Mouse (Mus musculus): ENCODE measurements around the gene Rnf8.

The Rnf8 gene

DNA sequence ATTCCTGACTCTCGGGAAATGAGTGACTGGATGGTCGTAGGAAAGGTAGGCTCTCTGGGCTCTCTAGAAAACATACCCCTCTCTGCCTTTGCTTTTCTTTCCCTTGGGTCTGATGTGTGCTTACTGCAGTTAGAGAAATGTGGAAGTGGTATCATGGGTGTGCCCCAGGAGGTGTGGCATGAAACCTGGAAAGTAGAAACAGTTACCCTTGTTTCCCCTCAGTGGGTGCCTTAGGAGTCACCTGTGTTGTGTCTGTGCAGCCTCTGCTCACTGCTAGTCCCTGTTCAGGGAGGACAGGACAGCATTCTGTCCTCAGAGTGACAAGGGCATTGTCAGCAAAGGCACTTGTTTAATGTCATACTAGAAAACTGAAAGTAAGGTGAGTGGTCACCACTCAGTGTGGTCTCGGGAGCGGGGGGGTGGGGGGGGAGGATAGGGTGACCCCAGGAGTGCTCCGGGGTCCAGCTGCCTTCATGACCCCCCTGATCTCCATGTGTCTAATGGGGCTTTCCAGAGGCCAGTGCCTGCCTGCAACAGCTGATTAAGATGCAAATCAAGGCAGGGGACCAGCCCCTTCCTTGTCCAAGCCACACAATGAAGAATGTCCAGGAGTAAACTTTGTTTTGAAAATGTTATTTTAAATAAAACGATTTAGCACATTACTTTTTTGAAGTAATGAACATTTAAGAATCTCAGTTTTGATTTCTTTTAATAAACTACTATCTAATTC, 64.6 kb downstream of the Rnf8 start:
- DNase-seq (ENCODE audit: extremely low spot score, low read depth, low spot score) = no peak

DNA sequence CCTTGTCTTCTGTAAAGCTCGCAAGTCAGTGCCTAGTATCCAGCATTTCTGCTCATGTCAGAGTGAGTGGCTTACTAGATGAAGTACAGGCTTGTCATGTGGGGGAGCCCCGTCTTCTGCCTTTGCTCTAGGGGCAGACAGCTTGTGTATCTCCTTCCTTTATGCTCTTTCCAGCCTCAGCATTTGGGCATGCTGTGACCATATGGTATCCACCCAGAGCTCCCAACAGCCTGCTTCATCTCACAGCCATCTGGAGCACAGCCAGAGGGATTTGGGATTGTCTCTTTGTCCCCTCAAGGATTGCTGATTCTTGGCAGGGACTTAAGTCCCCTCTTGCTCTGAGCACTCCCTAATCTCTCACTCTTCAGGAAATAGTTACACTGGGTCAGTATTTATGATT, 65.6 kb downstream of the Rnf8 start:
- DNase-seq (ENCODE audit: extremely low spot score, low read depth, low spot score) = no peak

DNA sequence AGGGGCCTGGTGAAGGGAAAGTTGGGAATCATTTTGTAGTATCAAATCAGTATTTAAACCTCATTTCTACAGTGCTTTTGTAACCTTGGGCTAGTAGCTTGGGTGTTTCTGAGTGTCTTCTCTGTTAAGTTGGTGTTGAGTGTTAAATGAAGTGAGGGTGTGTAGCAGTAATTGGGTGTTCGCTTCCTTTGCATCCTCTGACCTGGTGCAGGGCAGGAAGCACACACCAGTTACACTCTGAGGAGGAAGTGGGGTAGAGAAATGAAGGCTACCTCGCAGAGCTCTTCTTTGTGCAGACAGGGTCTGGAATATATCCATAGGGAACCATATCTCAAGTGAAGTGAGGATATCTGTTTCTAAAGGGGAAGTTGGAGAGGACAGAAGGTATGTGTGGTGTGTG, 66.3 kb downstream of the Rnf8 start:
- DNase-seq (ENCODE audit: extremely low spot score, low read depth, low spot score) = no peak

DNA sequence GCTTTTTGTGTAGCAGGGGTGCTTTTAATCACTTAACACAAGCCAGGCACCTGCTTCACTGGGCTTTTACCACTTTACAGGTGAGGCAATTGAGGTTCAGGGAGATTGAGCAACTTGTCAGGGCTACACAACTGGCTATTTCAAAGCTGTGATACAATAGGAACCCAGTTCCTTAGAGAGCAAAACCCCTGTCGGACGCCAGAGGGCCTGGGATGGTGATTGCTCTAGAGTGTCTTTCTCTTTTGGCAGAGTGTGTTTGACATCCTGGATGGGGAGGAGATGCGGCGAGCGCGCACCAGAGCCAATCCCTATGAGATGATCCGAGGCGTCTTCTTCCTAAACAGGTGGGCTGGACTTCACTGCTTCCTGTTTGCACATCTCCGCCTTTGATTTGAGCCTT, 67.1 kb downstream of the Rnf8 start:
- DNase-seq (ENCODE audit: extremely low spot score, low read depth, low spot score) = no peak

DNA sequence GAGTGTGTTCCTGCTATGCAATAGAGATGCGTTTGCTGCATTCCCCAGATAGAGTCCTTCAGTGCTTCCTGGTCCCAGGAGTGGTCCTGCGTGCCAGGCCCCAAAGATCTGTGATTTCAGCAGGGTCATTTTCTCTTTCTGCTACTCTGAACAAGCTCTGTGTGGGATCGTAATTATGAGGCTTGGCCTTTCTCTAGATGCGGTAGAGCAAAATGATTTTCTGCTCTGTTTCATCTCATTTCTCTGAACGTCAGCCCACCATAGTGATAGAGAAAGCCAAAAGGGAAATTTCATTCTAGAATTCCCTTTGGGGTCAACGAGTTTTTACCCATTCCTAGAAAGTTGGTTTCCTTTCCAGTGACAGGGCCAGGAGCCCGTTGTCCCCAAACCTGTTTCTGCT, 67.7 kb downstream of the Rnf8 start:
- no peak for DNase-seq (ENCODE audit: extremely low spot score, low read depth, low spot score)

DNA sequence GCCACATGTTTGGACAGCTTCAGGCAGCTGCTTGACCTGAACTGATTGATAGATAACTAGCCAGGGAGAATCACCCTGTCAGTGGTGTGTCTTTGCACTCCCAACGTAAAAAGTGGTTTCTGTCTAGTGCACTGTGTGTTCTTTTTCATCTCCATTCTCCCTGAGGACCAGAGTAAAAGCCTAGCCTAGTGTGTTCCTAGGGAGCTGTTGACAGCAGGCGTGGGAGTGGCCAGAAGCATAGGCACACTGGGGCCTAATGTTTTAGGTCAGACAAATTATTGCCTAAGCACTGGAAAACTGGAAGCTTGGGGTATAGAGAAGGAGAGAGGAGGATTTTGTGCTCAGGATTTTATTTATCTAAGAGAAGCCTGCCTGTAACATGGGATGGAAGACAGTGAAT, 68.5 kb downstream of the Rnf8 start:
- DNase-seq (ENCODE audit: extremely low spot score, low read depth, low spot score) = no peak

DNA sequence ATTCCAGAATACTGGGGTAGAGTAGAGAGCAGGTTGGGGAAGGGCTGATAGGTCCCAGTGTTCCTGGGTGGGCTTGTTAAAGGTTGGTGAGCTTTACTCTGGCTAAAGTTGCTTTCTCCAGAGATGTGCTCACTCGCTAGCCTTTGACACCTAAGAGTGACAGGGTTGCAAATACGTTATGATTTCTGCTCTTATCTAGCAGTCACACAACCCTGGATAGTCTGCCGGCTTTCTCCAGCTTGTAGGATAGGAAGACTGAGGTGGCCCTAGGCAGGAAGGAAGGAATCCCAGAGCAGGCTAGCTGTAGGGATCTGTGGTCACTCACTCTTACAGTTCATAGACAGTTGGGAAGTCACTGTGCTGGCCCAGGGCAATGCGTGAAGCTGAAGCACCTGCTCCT, 69.7 kb downstream of the Rnf8 start:
- no peak for DNase-seq (ENCODE audit: extremely low spot score, low read depth, low spot score)

DNA sequence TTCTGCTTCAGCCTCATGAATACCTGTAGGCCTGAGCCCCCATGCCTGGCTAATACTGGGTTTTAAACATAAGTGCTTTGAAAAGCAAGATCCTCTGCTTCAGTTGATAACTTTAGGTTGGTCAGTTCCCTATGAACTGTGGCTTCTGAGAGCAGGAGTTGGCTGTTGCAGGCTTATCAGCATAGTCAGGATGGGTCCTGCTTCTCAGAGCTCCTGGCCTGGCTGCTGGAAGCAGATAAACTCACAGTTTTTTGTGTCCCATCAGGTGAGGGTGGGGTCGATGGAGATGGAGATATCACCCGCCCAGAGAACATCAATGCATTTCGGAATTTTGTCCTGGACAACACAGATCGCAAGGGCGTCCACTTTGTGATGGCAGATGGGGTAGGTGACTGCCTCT, 72.2 kb downstream of the Rnf8 start:
- DNase-seq (ENCODE audit: extremely low spot score, low read depth, low spot score) = no peak

DNA sequence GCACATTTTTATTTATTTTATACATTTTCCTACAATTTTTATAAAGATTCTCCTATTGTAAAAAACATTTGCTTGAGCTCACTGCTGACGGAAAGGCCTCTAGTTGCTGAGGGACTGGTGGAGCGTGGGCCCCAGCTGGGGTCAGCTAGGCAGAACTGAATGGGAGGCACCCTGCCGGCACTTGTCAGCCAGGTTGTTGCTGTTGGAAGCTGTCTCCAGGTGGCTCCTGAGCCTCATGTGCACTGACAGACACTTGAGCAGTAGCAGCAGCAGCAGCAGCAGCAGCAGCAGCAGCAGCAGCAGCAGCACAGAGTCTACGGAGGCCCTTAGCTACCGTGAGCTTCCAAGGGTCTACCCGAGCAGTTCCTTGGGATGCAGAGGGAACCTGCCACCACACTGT, 72.8 kb downstream of the Rnf8 start:
- no peak for DNase-seq (ENCODE audit: extremely low spot score, low read depth, low spot score)

DNA sequence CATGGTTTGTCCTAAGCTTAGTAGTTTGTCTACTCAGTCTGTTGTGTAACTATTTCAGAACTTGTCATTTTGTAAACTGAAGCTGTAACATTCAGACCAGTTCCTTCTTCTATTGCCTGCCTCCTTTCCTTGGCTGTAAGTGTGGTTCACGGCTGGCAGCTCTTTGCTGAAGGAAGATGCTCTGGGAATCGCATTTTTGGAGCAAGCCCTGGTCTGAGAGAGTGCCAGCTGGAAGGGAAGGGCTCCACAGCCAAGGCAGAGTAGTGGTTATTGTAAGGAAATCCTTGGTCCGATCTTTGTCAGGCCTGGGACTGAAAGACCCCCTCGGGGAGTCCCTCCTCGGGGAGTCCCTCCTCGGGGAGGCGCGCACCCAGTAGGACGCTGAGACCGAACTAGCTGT, 74.0 kb downstream of the Rnf8 start:
- DNase-seq (ENCODE audit: extremely low spot score, low read depth, low spot score) = no peak

DNA sequence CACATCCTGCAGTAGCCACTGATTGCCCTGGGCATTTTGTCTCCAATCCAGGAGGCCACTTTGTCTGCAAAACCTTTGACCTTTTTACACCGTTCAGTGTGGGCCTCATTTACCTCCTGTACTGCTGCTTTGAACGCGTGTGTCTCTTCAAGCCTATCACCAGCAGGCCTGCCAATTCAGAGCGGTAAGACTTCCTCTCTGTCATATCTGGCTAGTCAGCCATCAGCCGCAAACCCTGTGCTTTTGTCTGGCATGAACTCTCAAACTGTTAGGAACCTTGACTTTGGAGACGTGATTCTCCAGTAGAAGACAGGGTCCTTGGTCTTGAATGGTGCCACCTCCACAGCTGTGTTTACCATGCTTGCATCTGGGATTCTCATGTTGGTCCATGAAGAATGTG, 75.7 kb downstream of the Rnf8 start:
- DNase-seq (ENCODE audit: extremely low spot score, low read depth, low spot score) = no peak

DNA sequence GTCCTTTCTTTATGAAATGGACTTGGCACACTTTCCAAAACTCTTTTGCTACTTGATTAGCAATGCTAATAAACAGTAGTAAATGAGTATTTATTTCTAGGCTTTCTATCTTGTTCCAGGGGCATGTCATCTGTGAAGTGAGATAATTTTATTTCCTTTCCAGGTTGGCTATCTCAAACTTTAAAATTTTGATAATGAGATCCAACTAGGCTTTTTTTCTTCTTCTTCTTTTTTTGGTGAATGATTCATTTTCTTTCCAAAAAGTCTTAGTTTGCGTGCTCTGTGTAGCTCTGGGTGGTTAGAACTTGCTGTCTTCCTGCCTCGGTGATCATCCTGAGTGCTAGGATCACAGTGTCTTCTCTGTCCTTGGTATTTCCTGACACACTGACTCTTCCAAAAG, 78.2 kb downstream of the Rnf8 start:
- no peak for DNase-seq (ENCODE audit: extremely low spot score, low read depth, low spot score)

DNA sequence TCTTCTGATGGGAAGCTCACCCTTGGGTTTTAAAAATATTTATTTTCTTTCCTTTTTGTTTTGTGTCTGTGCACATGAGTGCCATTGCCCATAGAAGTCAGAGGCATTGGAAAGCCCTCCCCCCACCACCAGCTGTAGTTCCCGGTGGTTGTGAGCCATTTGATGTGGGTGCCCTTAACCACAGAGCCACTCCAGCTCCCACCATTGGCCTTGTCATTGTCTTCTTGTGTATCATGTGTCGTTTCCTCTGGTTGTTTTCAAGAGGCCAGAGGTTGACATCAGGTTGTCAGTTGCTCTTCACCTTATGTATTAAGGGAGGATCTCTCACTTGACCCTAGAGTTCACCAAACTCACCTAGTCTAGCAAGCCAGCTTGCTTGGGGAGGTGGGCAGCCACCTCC, 79.0 kb downstream of the Rnf8 start:
- DNase-seq (ENCODE audit: extremely low spot score, low read depth, low spot score) = no peak

DNA sequence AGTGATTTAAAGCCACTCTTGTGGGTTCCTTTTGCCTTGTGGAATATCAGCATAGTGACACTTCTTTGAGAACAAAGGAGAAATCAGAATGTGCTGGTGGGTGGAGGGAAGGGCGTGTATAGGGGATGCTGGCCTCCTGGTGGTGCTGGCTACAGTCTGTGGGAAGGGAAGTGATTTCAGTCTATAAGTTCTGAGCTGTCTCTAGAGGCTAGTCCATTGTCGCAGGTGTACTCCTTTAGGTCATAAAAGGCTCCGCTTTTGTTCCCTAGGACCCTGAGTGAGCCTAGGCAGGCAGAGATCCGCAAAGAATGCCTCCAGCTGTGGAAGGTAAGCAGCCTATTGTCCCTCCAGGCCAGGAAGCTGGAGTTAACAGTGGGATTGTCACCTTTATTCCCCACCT, 79.9 kb downstream of the Rnf8 start:
- DNase-seq (ENCODE audit: extremely low spot score, low read depth, low spot score) = no peak

Data from hindlimb bud, embryonic 11.5 days (tissue).